8 mouse cellular contexts compared by ENCODE assay signal in the genomic region with DNA sequence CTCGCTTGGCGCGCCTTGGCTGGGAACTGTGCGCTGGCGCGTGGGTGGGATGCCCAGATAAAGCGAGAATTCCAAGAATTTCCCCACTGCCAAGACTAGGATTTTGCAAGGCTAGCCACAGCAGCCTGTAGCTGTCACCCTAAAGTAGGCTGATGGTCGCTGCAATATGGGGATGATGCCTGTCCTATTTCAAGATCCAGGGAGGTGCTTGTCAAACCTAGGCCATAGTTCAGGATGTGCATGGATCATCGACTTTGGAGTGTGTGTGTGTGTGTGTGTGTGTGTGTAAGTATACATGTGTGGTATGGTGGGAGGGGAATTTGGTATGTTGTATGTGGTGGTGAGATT. TPM values are rescaled to one million over a fixed set of nuclear protein-coding genes. Genes with fewer than 3 reads are reported as not detected.
DNase-seq lines count a peak whose midpoint lies in the region; ATAC-seq and TF ChIP-seq lines count a peak whose summit lies in the region.

No protein-coding gene starts in this region.

- no peak overlapping the region; the same call in 1 of the 2 replicates for H3K27ac ChIP-seq in spleen, adult 2 months (ENCODE audit: insufficient read depth, low read length)
- H3K27ac ChIP-seq in forebrain, embryonic 10.5 days = peak overlapping the region; percentile 89
- H3K27ac ChIP-seq in limb, embryonic 15.5 days = peak overlapping the region; percentile 87
- H3K27ac ChIP-seq in stomach, embryonic 15.5 days = no peak overlapping the region

- TF ChIP-seq POLR2A in spleen, adult 2 months (IDR thresholded peaks at IDR 0.05; ENCODE audit: low read depth, low read length) = no peak

- peak overlapping the region; percentile 85 for H3K4me2 ChIP-seq in limb, embryonic 15.5 days
- H3K4me2 ChIP-seq in stomach, embryonic 15.5 days = peak overlapping the region; percentile 85

- intact Hi-C loops in left cerebral cortex, postnatal 4 days (cut with DNase I) = no loop called here

- WGBS in spleen, adult 2 months = 1% methylated on average over 9 of the region's 9 CpGs
- WGBS in forebrain, embryonic 10.5 days = 3% methylated on average over 9 of the region's 9 CpGs
- WGBS in limb, embryonic 15.5 days = 2% methylated on average over 9 of the region's 9 CpGs
- 1% methylated on average over 9 of the region's 9 CpGs for WGBS in stomach, embryonic 15.5 days

- H3K9ac ChIP-seq in limb, embryonic 15.5 days = peak overlapping the region; percentile 85
- no peak overlapping the region for H3K9ac ChIP-seq in stomach, embryonic 15.5 days

- no peaks in the 10 kb centered on the region for H3K36me3 ChIP-seq in spleen, adult 2 months (ENCODE audit: control insufficient read depth, insufficient read depth, low read length)
- no peaks in the 10 kb centered on the region for H3K36me3 ChIP-seq in forebrain, embryonic 10.5 days (replicated peaks)
- no peaks in the 10 kb centered on the region for H3K36me3 ChIP-seq in limb, embryonic 15.5 days
- no peaks in the 10 kb centered on the region for H3K36me3 ChIP-seq in stomach, embryonic 15.5 days

- DNase-seq in spleen, adult 2 months (ENCODE audit: low read depth in 1 of 2, low spot score in 2 of 2) = no peak
- no peak for DNase-seq in spleen, adult 18-20 months
- no peak for DNase-seq in forebrain, embryonic 10.5 days (ENCODE audit: extremely low spot score, low spot score)
- no peak for DNase-seq in adrenal gland, postnatal 10 days
- DNase-seq in left cerebral cortex, postnatal 4 days = no peak
- no peak for DNase-seq in lung, postnatal 25 days (ENCODE audit: low spot score)

- no peak for TF ChIP-seq CTCF in spleen, adult 2 months (IDR thresholded peaks at IDR 0.05; ENCODE audit: extremely low read depth, insufficient read depth, insufficient read length, insufficient replicate concordance)

- peak; percentile 53 for ATAC-seq in limb, embryonic 15.5 days (ENCODE audit: insufficient number of reproducible peaks, low FRiP score, low TSS enrichment, low read depth)
- ATAC-seq in stomach, embryonic 15.5 days (ENCODE audit: insufficient read depth, low FRiP score, low read depth) = peak; percentile 25; the same call in 1 of the 2 replicates

- H3K4me3 ChIP-seq in spleen, adult 2 months (ENCODE audit: extremely low read depth, insufficient read depth, insufficient read length) = peak overlapping the region; percentile 75
- H3K4me3 ChIP-seq in forebrain, embryonic 10.5 days = peak overlapping the region; percentile 88
- peak overlapping the region; percentile 89 for H3K4me3 ChIP-seq in limb, embryonic 15.5 days
- peak overlapping the region; percentile 82 for H3K4me3 ChIP-seq in stomach, embryonic 15.5 days (replicated peaks)

- H3K9me3 ChIP-seq in forebrain, embryonic 10.5 days = no peaks in the 10 kb centered on the region
- H3K9me3 ChIP-seq in limb, embryonic 15.5 days = no peaks in the 10 kb centered on the region
- no peaks in the 10 kb centered on the region for H3K9me3 ChIP-seq in stomach, embryonic 15.5 days

- H3K27me3 ChIP-seq in spleen, adult 2 months (ENCODE audit: control insufficient read depth, insufficient read depth, low read length) = no peaks in the 10 kb centered on the region
- peaks cover 7% of the 10 kb centered on the region for H3K27me3 ChIP-seq in forebrain, embryonic 10.5 days (ENCODE audit: poor library complexity, severe bottlenecking)
- no peaks in the 10 kb centered on the region for H3K27me3 ChIP-seq in limb, embryonic 15.5 days
- no peaks in the 10 kb centered on the region for H3K27me3 ChIP-seq in stomach, embryonic 15.5 days (replicated peaks)

- H3K4me1 ChIP-seq in spleen, adult 2 months (ENCODE audit: control insufficient read depth, insufficient read depth, insufficient read length) = peaks cover 6% of the 10 kb centered on the region
- H3K4me1 ChIP-seq in forebrain, embryonic 10.5 days = peaks cover 24% of the 10 kb centered on the region
- peaks cover 22% of the 10 kb centered on the region for H3K4me1 ChIP-seq in limb, embryonic 15.5 days
- peaks cover 4% of the 10 kb centered on the region; the same call in 1 of the 2 replicates for H3K4me1 ChIP-seq in stomach, embryonic 15.5 days

RNA-seq across cellular contexts. Expression of a gene that starts 39.6 kb away (rescaled TPM):
- 10.4 and 21.3 TPM in 2 replicates for polyA plus RNA-seq in spleen, adult 2 months (2012; rRNA removed)
- polyA plus RNA-seq in forebrain, embryonic 10.5 days (2016; fragmentation: Nextera tagmentation; extraction: Ambion mirVana) = 11.7 and 16.1 TPM in 2 replicates
- 23.8 and 25.3 TPM in 2 replicates for polyA plus RNA-seq in limb, embryonic 15.5 days (2015; fragmentation: Nextera tagmentation; extraction: Ambion mirVana)
- polyA plus RNA-seq in stomach, embryonic 15.5 days (2015; fragmentation: Nextera tagmentation; extraction: Ambion mirVana) = 17.4 and 22.4 TPM in 2 replicates
- total RNA-seq in adrenal gland, postnatal 10 days (2021) = 10 to 100 TPM; 35.3 to 39.4 TPM
- total RNA-seq in left cerebral cortex, postnatal 4 days (2021) = 10 to 100 TPM; 28.9 to 36.1 TPM

RNA-seq across cellular contexts. Expression of a gene that starts 39.7 kb away (rescaled TPM):
- polyA plus RNA-seq in spleen, adult 2 months (2012; rRNA removed) = 10.0 and 11.1 TPM in 2 replicates
- 15.9 and 17.4 TPM in 2 replicates for polyA plus RNA-seq in forebrain, embryonic 10.5 days (2016; fragmentation: Nextera tagmentation; extraction: Ambion mirVana)
- 13.2 and 14.5 TPM in 2 replicates for polyA plus RNA-seq in limb, embryonic 15.5 days (2015; fragmentation: Nextera tagmentation; extraction: Ambion mirVana)
- 11.0 and 12.6 TPM in 2 replicates for polyA plus RNA-seq in stomach, embryonic 15.5 days (2015; fragmentation: Nextera tagmentation; extraction: Ambion mirVana)
- total RNA-seq in adrenal gland, postnatal 10 days (2021) = 10 to 100 TPM; 25.5 to 29.6 TPM
- 10 to 100 TPM; 24.7 to 28.7 TPM for total RNA-seq in left cerebral cortex, postnatal 4 days (2021)

Comparison
In these comparisons a context has a peak if more than half of its experiments do, and no peak if none do; other contexts are left out.
1. H3K27ac ChIP-seq: peak in forebrain, embryonic 10.5 days (single experiment) and limb, embryonic 15.5 days (single experiment); none in spleen, adult 2 months (single experiment) and stomach, embryonic 15.5 days (single experiment).
2. Peak in every context shown above with its lines, with median percentiles within 50 percentile points of each other: H3K4me3 ChIP-seq.